Mouse (Mus musculus) layer of hippocampus, postnatal 14 days (tissue): ENCODE measurements at regions not wholly inside any gene's neighbourhood (a gene's known extent, or its start where the extent isn't known, plus 50 kb on each side); places are given as distances from the start of the nearest gene placed in this dataset.

Experiments
- DNase-seq, 2 experiments: peaks; one replicate each; pipeline ENCODE4 v3.0.0; 2021 to 2022; ENCODE audit warnings: low spot score in 2 of 2, mixed read lengths in 1 of 2

GRCm38 (mm10) chr5:61943376-61943775 lies 134.8 kb downstream of the G6pd2 start:
- no peak for DNase-seq

- no peak for DNase-seq
Measured at GRCm38 (mm10) chr5:61985211-61985610, 176.6 kb downstream of the G6pd2 start.

- no peak for DNase-seq
Measured at GRCm38 (mm10) chr5:62019506-62019905, 210.9 kb downstream of the G6pd2 start.

GRCm38 (mm10) chr5:62020260-62020659 lies 211.6 kb downstream of the G6pd2 start:
- no peak for DNase-seq

DNA sequence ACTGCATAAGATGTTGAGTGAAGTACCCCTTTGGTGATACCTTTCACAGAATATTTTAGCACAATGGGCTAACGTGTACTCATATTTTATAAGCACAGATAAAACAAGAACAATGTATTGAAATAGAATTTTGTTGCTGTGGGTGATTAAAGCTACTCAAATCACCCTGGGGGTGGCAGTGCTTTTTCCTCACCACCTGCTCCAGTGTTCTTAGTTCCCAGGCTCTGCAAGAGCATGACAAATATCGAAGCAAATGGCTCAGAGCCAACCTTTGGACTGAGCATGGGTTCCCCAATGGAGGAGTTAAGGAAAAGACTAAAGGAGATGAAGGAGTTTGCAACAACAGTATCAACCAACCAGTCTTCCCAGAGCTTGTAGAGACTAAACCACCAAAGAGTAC lies 232.9 kb downstream of the G6pd2 start:
- DNase-seq: peak in 1 of 2 experiments; percentile 4

- DNase-seq: peak in 1 of 2 experiments; percentile 24
Measured at GRCm38 (mm10) chr5:62043678-62044077, 235.1 kb downstream of the G6pd2 start.

DNA sequence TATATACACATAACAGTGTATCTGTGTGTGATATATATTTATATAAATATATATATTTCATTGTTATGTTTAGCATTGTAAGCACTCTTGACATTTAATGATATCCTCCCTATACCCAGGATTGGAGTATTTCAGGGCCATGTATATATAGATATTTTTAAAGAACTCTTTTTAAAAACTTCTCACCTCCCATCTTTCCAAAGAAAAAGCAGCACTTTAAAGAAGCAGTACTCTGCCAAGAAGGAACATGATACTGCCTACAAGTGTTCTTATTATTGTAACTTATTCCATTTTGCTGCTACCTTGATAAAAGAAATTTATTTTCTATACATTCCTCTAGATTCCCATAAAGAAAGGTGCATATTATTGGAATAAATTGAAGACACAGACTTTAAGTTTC lies 270.4 kb downstream of the G6pd2 start:
- DNase-seq: no peak

DNA sequence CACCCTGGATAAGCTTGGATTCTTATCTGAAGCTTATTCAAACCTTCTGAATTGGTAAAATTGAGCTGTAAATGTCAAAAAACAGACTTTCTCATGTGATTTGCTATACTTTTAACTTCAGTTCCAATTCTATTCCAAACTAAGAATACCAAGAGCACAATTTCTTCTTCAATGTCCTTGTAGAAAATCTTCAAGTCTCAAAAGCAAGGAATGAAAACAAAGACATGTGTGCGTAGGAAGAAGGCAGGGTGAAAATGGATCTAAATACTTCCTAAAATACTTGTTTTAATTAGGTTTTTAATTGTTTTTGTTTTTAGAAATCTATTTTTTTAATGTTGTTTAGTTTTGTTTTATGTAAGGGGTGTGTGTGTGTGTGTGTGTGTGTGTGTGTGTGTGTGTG lies 280.9 kb downstream of the G6pd2 start:
- DNase-seq: peak in 1 of 2 experiments; percentile 7

DNA sequence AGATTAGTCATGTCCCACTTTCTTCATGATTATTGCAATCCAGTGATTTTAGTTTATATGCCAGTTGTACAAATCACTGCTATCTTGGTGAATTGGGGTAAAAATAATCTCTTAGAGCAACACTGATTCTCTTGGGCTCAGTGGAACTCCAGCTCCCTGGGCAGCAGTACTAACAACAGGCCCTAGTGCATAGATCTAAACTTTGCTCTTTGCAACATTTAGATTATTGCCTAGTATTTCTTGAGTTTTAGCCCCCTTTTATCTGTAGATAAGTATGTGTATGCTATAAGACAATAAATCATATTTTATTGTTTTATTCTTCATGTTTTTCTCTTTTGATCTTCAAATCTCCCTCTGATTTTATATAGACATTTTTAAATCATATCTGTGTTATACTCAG lies 287.4 kb downstream of the G6pd2 start:
- no peak for DNase-seq

GRCm38 (mm10) chr5:62113226-62113625 lies 304.6 kb downstream of the G6pd2 start:
- DNase-seq: no peak

DNA sequence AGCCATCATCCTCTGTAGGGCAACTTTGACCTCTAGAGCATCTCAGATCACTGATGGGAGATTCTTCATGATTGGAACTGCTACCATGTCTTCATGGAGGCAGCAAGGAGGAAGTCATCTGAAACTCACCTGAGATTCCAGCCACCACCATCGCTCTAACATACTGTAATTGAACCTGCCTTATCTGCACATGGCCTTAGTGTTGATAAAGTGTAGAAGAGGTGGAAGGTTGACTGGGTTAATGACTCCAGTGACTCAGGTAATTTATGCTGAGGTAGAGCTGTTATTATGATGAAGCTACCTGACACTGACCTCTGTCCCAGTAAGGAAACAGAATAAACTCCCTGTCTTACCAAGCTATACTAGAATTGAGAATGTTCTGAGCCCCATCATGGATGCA lies 305.0 kb downstream of the G6pd2 start:
- no peak for DNase-seq

- DNase-seq: no peak
Measured at GRCm38 (mm10) chr5:62145178-62145577, 336.6 kb downstream of the G6pd2 start.

DNA sequence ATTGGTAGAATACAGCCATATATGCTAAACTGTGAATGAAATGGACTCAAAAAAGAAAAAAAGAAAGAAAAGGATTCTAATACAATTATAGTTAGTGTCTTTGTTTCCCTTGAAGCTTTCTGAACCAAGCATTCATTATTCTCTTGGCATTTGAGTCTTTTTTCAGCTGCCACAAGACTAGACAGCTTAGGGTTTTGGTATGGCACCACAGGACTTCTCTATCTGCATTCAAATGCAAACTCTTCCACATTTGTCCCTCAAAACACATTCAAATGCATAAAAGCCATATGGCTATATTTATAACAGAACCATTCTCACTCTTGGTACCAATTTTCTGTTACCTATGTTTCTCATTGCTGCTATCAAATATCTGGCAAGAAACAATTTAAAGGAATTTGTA lies 338.8 kb downstream of the G6pd2 start:
- DNase-seq: no peak

DNA sequence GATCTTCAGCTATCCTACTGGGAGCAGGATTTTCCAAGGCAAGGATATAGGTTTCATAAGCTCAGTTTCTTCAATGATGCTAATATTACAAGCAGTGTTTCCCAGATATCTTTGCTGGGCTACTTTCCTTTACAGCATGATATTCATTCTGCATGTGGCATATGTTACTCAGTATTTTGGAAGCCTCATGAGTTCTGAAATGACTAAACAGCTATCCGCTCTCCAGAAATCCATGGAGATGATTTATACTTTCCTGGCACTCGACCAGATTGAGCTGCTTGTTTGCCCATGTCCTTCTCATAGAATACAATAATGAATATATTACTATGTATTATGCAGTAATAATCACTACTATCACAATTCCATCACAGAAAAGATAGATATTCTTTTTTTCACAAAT lies 351.9 kb downstream of the G6pd2 start:
- DNase-seq: peak in 1 of 2 experiments; percentile 61

- peak; percentile 4 to 25 for DNase-seq
Measured at GRCm38 (mm10) chr5:62192073-62192472, 383.5 kb downstream of the G6pd2 start.

DNA sequence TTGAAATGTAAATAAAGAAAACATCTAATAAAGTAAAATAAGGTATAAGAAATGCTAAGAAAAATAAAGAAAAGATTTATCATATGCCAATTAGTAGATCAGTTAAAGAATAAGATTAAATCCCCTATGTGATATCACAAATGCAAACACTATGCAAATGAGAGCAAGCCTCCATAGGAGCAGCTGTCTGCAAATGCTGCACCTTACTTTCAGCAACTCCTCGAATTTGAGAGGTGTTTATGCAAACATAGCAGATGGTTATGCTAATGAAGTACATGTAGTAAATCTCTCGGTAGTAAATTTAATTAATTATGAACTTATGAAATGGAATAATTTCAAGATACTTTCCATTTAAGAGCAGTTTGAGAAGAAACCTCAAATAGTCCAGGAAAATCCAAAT lies 396.8 kb downstream of the G6pd2 start:
- DNase-seq: no peak
